Mouse (Mus musculus): ENCODE measurements around the gene Gng7. TPM values are rescaled to one million over a fixed set of nuclear protein-coding genes. Genes with fewer than 3 reads are reported as not detected.
A peak's percentile ranks its signal among the peaks of the same experiment; 100 is the strongest.

Gng7 gene
- polyA plus RNA-seq, 1 experiment from 2014 or later = 15.3 TPM

DNA sequence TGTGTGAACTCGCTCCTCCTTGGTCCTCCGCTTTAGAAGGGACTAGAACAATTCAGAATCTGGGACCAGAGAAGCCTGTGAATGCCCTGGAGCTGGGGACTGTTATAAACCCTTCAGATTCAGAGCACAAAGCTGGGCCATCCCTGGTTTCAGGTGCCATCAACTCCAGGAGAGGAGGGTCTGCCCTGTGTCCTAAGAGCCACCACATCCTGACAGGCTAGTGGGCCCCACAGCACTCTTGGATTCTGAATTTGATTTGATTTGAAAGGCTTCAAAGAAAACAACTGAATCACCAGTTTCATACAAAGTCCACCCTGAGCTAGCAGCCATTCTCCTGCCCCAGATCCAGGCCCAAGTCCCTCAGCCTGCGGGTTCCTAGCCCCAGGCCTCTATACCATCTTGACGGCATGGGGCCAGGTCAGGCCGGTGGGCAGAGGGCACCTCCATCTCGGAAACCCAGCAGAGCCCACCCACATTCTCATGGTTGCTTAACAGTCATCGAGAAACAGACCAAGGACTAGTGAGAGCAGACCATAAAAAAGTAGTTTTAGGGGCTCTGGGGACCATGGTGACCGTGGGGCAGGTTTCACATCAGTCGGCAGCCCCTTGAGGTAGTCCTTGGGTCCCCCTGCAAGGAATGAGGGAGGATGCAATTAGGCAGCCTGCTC is 112.3 kb downstream of the Gng7 start:
- ATAC-seq = no peak
- peaks cover 72% of the 10 kb centered on the region for H3K36me3 ChIP-seq (ENCODE audit: control insufficient read depth, insufficient read depth, low read length)
- no peaks in the 10 kb centered on the region for H3K27me3 ChIP-seq (replicated peaks; ENCODE audit: control insufficient read depth, insufficient read depth, low read length)
- H3K4me1 ChIP-seq (ENCODE audit: control insufficient read depth, insufficient read depth, low read length) = peaks cover 7% of the 10 kb centered on the region
- H3K27ac ChIP-seq (ENCODE audit: low read depth, low read length) = no peak overlapping the region
- DNase-seq (ENCODE audit: low spot score) = no peak
- no peak overlapping the region for H3K9ac ChIP-seq (ENCODE audit: low read length)
- no peaks in the 10 kb centered on the region for H3K9me3 ChIP-seq (replicated peaks; ENCODE audit: control insufficient read depth, low read length)
- no peak overlapping the region for H3K4me3 ChIP-seq (ENCODE audit: low read depth, low read length)
- no peak overlapping the region for H3K4me2 ChIP-seq (ENCODE audit: low read length)
- WGBS = 92% methylated on average over 9 of the region's 9 CpGs

DNA sequence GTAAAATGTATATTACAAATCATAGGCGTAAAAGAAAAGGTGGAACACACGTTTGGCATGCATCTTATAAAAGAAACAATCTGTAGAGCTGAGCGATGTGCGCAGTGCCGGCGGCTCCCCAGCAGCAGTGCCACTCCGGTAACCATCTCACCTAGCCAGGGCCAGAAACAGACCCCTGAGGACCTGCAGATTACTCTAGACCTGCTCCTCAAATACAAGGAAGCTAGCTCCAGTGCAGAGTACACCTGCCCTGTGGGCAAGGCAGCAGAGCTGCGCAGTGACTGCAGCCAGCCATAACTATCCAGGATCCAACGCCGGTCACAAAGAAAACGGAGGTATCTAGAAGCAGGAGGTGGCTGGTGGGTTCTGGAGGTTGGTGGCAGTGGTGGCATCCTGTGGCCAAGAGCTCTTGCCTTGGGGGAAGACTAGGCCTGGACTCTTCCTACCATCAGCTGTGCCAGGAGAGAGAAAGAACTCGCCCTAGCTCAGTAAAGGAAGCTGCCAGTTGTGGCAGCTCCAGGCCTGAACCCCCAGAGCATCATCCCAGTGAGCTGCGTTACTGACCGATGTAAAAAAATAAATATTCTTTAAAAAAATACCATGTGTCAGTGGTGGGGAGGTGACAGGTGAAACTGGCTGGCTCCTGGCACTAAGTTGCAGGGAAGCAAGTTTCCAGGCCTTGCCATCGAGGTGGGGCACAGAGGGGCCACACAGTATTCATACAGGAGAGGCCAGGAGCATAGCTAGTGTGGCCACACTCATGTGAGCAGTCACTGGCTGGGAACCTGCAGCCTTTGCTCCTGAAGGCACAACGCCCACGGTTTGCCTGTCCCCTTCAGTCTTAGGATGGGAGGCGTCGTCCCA is 113.1 kb downstream of the Gng7 start:
- H3K4me1 ChIP-seq (ENCODE audit: control insufficient read depth, insufficient read depth, low read length) = peaks cover 7% of the 10 kb centered on the region
- peak overlapping the region; percentile 30; the same call in 1 of the 2 replicates for H3K9ac ChIP-seq (ENCODE audit: low read length)
- DNase-seq (ENCODE audit: low spot score) = peak; percentile 9
- no peak overlapping the region; the same call in 1 of the 2 replicates for H3K27ac ChIP-seq (ENCODE audit: low read depth, low read length)
- no peak for ATAC-seq
- peaks cover 67% of the 10 kb centered on the region for H3K36me3 ChIP-seq (ENCODE audit: control insufficient read depth, insufficient read depth, low read length)
- 88% methylated on average over 19 of the region's 19 CpGs for WGBS
- no peaks in the 10 kb centered on the region for H3K9me3 ChIP-seq (replicated peaks; ENCODE audit: control insufficient read depth, low read length)
- H3K27me3 ChIP-seq (replicated peaks; ENCODE audit: control insufficient read depth, insufficient read depth, low read length) = no peaks in the 10 kb centered on the region
- peak overlapping the region; percentile 39; the same call in 1 of the 2 replicates for H3K4me2 ChIP-seq (ENCODE audit: low read length)
- no peak overlapping the region for H3K4me3 ChIP-seq (ENCODE audit: low read depth, low read length)

DNA sequence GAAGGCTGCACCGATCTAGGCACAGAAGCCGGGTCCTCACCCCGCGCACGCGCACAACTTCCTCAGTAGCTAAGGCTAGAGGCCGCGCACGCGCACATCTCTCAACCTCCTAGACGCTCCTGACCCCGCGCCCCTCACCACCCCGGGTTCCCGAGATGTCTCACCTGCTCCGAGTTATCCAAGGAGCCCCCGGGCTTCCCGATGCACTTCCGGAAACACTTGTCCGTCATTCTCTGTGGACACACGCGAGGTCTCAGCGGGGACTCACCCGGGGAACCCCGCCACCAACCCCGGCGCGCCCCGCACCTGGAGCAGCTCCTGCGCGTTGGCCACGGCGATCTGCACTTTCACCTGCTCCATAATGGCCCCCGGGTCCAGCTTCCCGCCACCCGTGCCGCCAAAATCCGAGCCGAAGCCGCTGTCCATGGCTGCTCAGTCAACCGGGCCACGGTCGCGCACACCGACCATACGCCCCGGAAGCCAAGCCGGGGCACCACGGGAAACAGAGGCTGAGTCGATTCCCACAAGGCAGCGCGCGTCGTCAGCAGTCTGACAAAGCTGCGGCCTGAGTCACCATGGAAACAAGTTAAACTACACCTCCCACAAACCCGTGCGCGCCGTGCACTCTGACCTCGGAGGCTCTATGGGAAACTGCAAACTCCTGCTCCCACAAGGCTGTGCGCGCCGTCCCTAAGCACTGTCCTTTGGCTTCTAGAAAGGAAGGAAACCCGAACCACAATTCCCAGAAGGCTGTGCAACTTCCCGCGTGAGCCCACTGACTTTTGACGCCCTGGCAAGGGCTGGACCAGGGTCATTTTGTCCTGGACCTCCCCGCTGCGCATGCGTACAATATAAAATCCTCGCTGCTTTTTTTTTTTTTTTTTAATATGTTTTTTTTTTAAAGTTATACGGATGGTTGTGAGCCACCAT is 114.2 kb downstream of the Gng7 start, which contains the start of gene Timm13:
Gene Timm13 (minus strand): TSS at position 652 of the 930 bp plus-strand sequence.
- Histone ChIP-seq H3K36me3 (ENCODE audit: control insufficient read depth, insufficient read depth, low read length) (peaks cover 59% of the 10 kb centered on the region), H3K4me1 (ENCODE audit: control insufficient read depth, insufficient read depth, low read length) (peaks cover 7% of the 10 kb centered on the region), H3K4me2 (ENCODE audit: low read length) (peak within 1 kb of the TSS; percentile 96), H3K4me3 (ENCODE audit: low read depth, low read length) (peak within 1 kb of the TSS; percentile 92), H3K9me3 (replicated peaks; ENCODE audit: control insufficient read depth, low read length) (no peaks in the 10 kb centered on the region), H3K9ac (ENCODE audit: low read length) (peak within 1 kb of the TSS; percentile 82), H3K27me3 (replicated peaks; ENCODE audit: control insufficient read depth, insufficient read depth, low read length) (no peaks in the 10 kb centered on the region), H3K27ac (ENCODE audit: low read depth, low read length) (peak within 1 kb of the TSS; percentile 76)
- under 1% methylated on average over 72 of the region's 72 CpGs for WGBS
- DNase-seq (ENCODE audit: low spot score) (peak; percentile 100), ATAC-seq (peak; percentile 95)

DNA sequence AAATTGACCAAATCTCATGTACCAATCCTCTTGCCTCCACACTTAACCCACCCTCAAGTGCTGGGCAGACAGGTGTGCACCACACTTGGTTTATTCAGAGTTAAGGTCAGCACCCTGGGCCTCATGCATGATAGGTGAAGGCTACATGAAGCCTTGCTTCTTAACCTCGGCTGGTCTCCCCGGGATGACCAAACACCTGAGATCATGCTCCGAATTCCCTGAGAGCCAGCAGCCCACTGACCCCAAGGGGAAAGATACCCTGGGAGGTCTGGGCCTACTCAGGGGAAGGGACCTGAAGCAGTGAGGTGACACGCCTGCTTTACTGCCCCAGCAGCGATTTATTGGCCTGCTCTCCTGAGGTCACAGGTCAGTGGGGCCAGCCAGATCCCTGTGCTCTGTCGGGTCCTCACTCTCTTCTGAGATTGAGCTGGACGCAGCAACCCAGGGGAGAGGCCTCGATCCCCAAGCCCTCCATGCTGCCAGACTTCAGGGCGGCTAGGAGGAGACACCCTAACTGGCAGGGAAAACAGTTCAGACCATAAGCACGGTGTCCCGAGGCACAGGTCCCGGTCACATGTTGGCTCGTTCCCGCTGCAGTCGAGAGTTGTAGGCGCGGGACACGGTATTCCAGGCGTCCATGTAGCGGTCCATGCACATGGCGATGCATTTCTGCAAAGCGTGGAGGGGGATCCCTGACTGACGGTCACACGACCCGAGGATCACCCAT is 115.0 kb downstream of the Gng7 start:
- DNase-seq (ENCODE audit: low spot score) (no peak), ATAC-seq (no peak; the same call in 1 of the 2 replicates)
- H3K4me3 ChIP-seq (ENCODE audit: low read depth, low read length) = peak overlapping the region; percentile 92
- H3K27me3 ChIP-seq (replicated peaks; ENCODE audit: control insufficient read depth, insufficient read depth, low read length) = no peaks in the 10 kb centered on the region
- H3K4me2 ChIP-seq (ENCODE audit: low read length) = peak overlapping the region; percentile 96
- peaks cover 7% of the 10 kb centered on the region for H3K4me1 ChIP-seq (ENCODE audit: control insufficient read depth, insufficient read depth, low read length)
- H3K9ac ChIP-seq (ENCODE audit: low read length) = peak overlapping the region; percentile 82
- peaks cover 51% of the 10 kb centered on the region for H3K36me3 ChIP-seq (ENCODE audit: control insufficient read depth, insufficient read depth, low read length)
- 17% methylated on average over 25 of the region's 25 CpGs for WGBS
- no peaks in the 10 kb centered on the region for H3K9me3 ChIP-seq (replicated peaks; ENCODE audit: control insufficient read depth, low read length)
- peak overlapping the region; percentile 21; the same call in 1 of the 2 replicates for H3K27ac ChIP-seq (ENCODE audit: low read depth, low read length)

DNA sequence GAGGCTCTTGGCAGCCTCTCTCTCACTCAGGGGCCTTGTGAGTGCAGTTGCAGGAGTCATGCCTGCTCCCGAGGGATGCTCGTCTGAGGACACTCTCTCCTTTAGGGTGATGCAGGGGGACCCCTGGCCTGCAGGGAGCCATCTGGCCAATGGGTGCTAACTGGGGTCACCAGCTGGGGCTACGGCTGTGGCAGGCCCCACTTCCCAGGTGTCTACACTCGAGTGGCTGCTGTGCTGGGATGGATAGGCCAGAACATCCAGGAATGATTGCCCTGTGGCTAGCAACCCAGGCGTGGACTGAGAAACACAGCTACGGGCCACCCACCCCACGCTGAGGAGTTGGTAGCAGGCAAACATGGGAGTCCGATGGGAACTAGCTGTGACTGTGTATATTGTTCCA is 115.7 kb downstream of the Gng7 start:
- Histone ChIP-seq H3K9ac (ENCODE audit: low read length) (peak overlapping the region; percentile 82; the same call in 1 of the 2 replicates), H3K4me1 (ENCODE audit: control insufficient read depth, insufficient read depth, low read length) (peaks cover 7% of the 10 kb centered on the region), H3K4me3 (ENCODE audit: low read depth, low read length) (0 out of 2 replicates have a peak overlapping the region, but pooled peaks have one; percentile 92), H3K9me3 (replicated peaks; ENCODE audit: control insufficient read depth, low read length) (no peaks in the 10 kb centered on the region), H3K36me3 (ENCODE audit: control insufficient read depth, insufficient read depth, low read length) (peaks cover 44% of the 10 kb centered on the region), H3K27ac (ENCODE audit: low read depth, low read length) (no peak overlapping the region), H3K27me3 (replicated peaks; ENCODE audit: control insufficient read depth, insufficient read depth, low read length) (no peaks in the 10 kb centered on the region), H3K4me2 (ENCODE audit: low read length) (no peak overlapping the region)
- DNase-seq (ENCODE audit: low spot score) (no peak), ATAC-seq (no peak)
- WGBS = 92% methylated on average over 8 of the region's 8 CpGs

Other genes with a start within 250 kb of the Gng7 start
- 66.6 and 71.7 TPM in 2 replicates for gene Sf3a2, start 216.7 kb downstream of the Gng7 start, polyA plus RNA-seq (2014; fragmentation: Nextera tagmentation; extraction: Ambion mirVana)
- gene Plekhj1, start 216.3 kb downstream of the Gng7 start, polyA plus RNA-seq (2014; fragmentation: Nextera tagmentation; extraction: Ambion mirVana) = 140 and 143 TPM in 2 replicates
- gene Amh, start 209.7 kb downstream of the Gng7 start, polyA plus RNA-seq (2014; fragmentation: Nextera tagmentation; extraction: Ambion mirVana) = 0.10 TPM in 1 of 2 replicates, not detected in the other
- 0.30 and 0.31 TPM in 2 replicates for gene Jsrp1, start 201.4 kb downstream of the Gng7 start, polyA plus RNA-seq (2014; fragmentation: Nextera tagmentation; extraction: Ambion mirVana)
- 1,568 and 1,701 TPM in 2 replicates for gene Oaz1, start 188.3 kb downstream of the Gng7 start, polyA plus RNA-seq (2014; fragmentation: Nextera tagmentation; extraction: Ambion mirVana)
- gene Lingo3, start 170.9 kb downstream of the Gng7 start, polyA plus RNA-seq (2014; fragmentation: Nextera tagmentation; extraction: Ambion mirVana) = 2.7 and 4.7 TPM in 2 replicates
- 265 and 372 TPM in 2 replicates for gene Lsm7, start 159.7 kb downstream of the Gng7 start, polyA plus RNA-seq (2014; fragmentation: Nextera tagmentation; extraction: Ambion mirVana)
- 30.4 and 44.6 TPM in 2 replicates for gene Sppl2b, start 159.7 kb downstream of the Gng7 start, polyA plus RNA-seq (2014; fragmentation: Nextera tagmentation; extraction: Ambion mirVana)
- gene Tmprss9, start 143.1 kb downstream of the Gng7 start, polyA plus RNA-seq (2014; fragmentation: Nextera tagmentation; extraction: Ambion mirVana) = 0.10 and 0.13 TPM in 2 replicates
- gene Timm13, start 114.0 kb downstream of the Gng7 start, polyA plus RNA-seq (2014; fragmentation: Nextera tagmentation; extraction: Ambion mirVana) = 355 and 398 TPM in 2 replicates
- 12.1 and 14.4 TPM in 2 replicates for gene Lmnb2, start 96.7 kb downstream of the Gng7 start, polyA plus RNA-seq (2014; fragmentation: Nextera tagmentation; extraction: Ambion mirVana)
- 5.2 and 6.2 TPM in 2 replicates for gene Gadd45b, start 84.9 kb downstream of the Gng7 start, polyA plus RNA-seq (2014; fragmentation: Nextera tagmentation; extraction: Ambion mirVana)
- 19.0 and 21.0 TPM in 2 replicates for gene Diras1, start 10.7 kb upstream of the Gng7 start, polyA plus RNA-seq (2014; fragmentation: Nextera tagmentation; extraction: Ambion mirVana)
- 20.7 and 26.9 TPM in 2 replicates for gene Slc39a3, start 22.5 kb upstream of the Gng7 start, polyA plus RNA-seq (2014; fragmentation: Nextera tagmentation; extraction: Ambion mirVana)
- 304 and 312 TPM in 2 replicates for gene Sgta, start 45.2 kb upstream of the Gng7 start, polyA plus RNA-seq (2014; fragmentation: Nextera tagmentation; extraction: Ambion mirVana)
- gene Thop1, start 55.1 kb upstream of the Gng7 start, polyA plus RNA-seq (2014; fragmentation: Nextera tagmentation; extraction: Ambion mirVana) = 38.9 and 45.6 TPM in 2 replicates
- gene Creb3l3, start 83.9 kb upstream of the Gng7 start, polyA plus RNA-seq (2014; fragmentation: Nextera tagmentation; extraction: Ambion mirVana) = 0.14 and 0.25 TPM in 2 replicates
- gene Map2k2, start 91.0 kb upstream of the Gng7 start, polyA plus RNA-seq (2014; fragmentation: Nextera tagmentation; extraction: Ambion mirVana) = 180 and 203 TPM in 2 replicates
- 6.2 and 8.2 TPM in 2 replicates for gene Zbtb7a, start 120.3 kb upstream of the Gng7 start, polyA plus RNA-seq (2014; fragmentation: Nextera tagmentation; extraction: Ambion mirVana)
- 44.0 and 45.5 TPM in 2 replicates for gene Pias4, start 153.0 kb upstream of the Gng7 start, polyA plus RNA-seq (2014; fragmentation: Nextera tagmentation; extraction: Ambion mirVana)
- 474 and 520 TPM in 2 replicates for gene Eef2, start 161.7 kb upstream of the Gng7 start, polyA plus RNA-seq (2014; fragmentation: Nextera tagmentation; extraction: Ambion mirVana)
- gene Dapk3, start 168.1 kb upstream of the Gng7 start, polyA plus RNA-seq (2014; fragmentation: Nextera tagmentation; extraction: Ambion mirVana) = 49.0 and 50.0 TPM in 2 replicates
- gene 4930442H23Rik, start 168.9 kb upstream of the Gng7 start, polyA plus RNA-seq (2014; fragmentation: Nextera tagmentation; extraction: Ambion mirVana) = not detected in 2 replicates
- not detected in 2 replicates for gene Nmrk2, start 187.1 kb upstream of the Gng7 start, polyA plus RNA-seq (2014; fragmentation: Nextera tagmentation; extraction: Ambion mirVana)
- 56.6 and 78.4 TPM in 2 replicates for gene Atcay, start 215.9 kb upstream of the Gng7 start, polyA plus RNA-seq (2014; fragmentation: Nextera tagmentation; extraction: Ambion mirVana)
- gene Zfr2, start 218.2 kb upstream of the Gng7 start, polyA plus RNA-seq (2014; fragmentation: Nextera tagmentation; extraction: Ambion mirVana) = 7.5 and 13.4 TPM in 2 replicates
- gene Matk, start 238.0 kb upstream of the Gng7 start, polyA plus RNA-seq (2014; fragmentation: Nextera tagmentation; extraction: Ambion mirVana) = 12.3 and 17.4 TPM in 2 replicates